23 mouse cellular contexts compared by ENCODE assay signal in the genomic region with DNA sequence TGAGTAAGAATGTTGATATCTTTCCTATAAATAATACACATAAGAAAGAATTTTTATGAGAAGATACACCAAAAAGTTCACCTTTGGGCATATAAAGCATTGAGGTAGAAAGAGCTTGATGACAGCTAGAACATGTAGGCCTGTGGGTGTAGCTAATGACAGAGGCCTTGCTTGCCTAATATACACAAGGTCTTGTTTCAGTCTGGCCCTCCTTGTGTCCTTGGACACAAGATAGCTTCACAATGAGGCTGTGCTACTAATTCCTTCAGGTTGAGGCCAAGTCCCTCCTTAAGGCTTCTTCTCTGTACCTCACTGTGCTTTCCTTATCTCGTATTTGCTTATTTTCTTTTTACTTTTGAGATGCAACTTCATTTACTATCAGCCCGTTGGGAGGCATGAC.
"Had no signal": no experiment of that assay in that cellular context is flagged by ENCODE, and none has a peak within 500 bp of the region (broad histone marks: within the 10 kb centered on the region; RNA-seq: fewer than 3 reads in every experiment).

No protein-coding gene starts in this region.

- H3K4me1 ChIP-seq: limb, embryonic 12.5 days; limb, embryonic 15.5 days; lung, embryonic 15.5 days; midbrain, embryonic 10.5 days; midbrain, embryonic 13.5 days; neural tube, embryonic 13.5 days; stomach, embryonic 15.5 days had no signal

- H3K27me3 ChIP-seq: limb, embryonic 12.5 days; limb, embryonic 15.5 days; lung, embryonic 15.5 days; megakaryocyte, embryonic 14.5 days; midbrain, embryonic 13.5 days; neural tube, embryonic 13.5 days; stomach, embryonic 15.5 days had no signal

- DNase-seq: kidney, adult 18-20 months; kidney, adult 9 months; kidney, postnatal 14 days; kidney, postnatal 4 days; left cerebral cortex, postnatal 4 days; liver, postnatal 0 days; lung, postnatal 10 days; lung, postnatal 36 days; right cerebral cortex, adult 18-20 months; right cerebral cortex, postnatal 14 days; right cerebral cortex, postnatal 4 days; spleen, adult 18-20 months; thymus, postnatal 25 days had no signal

- H3K27ac ChIP-seq: limb, embryonic 12.5 days; limb, embryonic 15.5 days; liver, embryonic 14.5 days; lung, embryonic 15.5 days; midbrain, embryonic 10.5 days; midbrain, embryonic 13.5 days; neural tube, embryonic 13.5 days; stomach, embryonic 15.5 days had no signal

- H3K4me3 ChIP-seq: limb, embryonic 12.5 days; limb, embryonic 15.5 days; lung, embryonic 15.5 days; megakaryocyte, embryonic 14.5 days; midbrain, embryonic 10.5 days; midbrain, embryonic 13.5 days; myocyte; neural tube, embryonic 13.5 days; stomach, embryonic 15.5 days had no signal

- H3K36me3 ChIP-seq: limb, embryonic 15.5 days; lung, embryonic 15.5 days; stomach, embryonic 15.5 days had no signal
